Mouse (Mus musculus): ENCODE data around the gene Cdc25b.

GRCm38 (mm10) chr2:131175286-131175944 is 11.3 kb upstream of the Cdc25b start:
- TF ChIP-seq IRF4 (IDR thresholded peaks at IDR 0.05; ENCODE audit: low read depth, low read length) (no peak), MAX (IDR thresholded peaks at IDR 0.05; ENCODE audit: low read length) (no peak), USF1 (IDR thresholded peaks at IDR 0.05; ENCODE audit: low read depth, low read length) (no peak), POLR2A (IDR thresholded peaks at IDR 0.05; ENCODE audit: low read depth, low read length) (no peak), MAZ (IDR thresholded peaks at IDR 0.05; ENCODE audit: low read depth, low read length) (no peak), HCFC1 (IDR thresholded peaks at IDR 0.05; ENCODE audit: low read depth, low read length) (no peak), CTCF (conservative IDR thresholded peaks at IDR 0.05 in 1 of 2, IDR thresholded peaks at IDR 0.05 in 1 of 2; ENCODE audit: low read depth in 2 of 2, low read length in 2 of 2) (no peak), E2F4 (IDR thresholded peaks at IDR 0.05; ENCODE audit: insufficient replicate concordance, low read depth, low read length) (no peak)
